Mouse (Mus musculus) cerebellum, postnatal 14 days (tissue): ENCODE measurements around the gene Kcnj12.

Experiments used
- DNase-seq, 2 experiments: peaks; one replicate each; pipeline ENCODE4 v3.0.0; 2021; ENCODE audit warnings: mixed read lengths in 2 of 2

The Kcnj12 gene

DNA sequence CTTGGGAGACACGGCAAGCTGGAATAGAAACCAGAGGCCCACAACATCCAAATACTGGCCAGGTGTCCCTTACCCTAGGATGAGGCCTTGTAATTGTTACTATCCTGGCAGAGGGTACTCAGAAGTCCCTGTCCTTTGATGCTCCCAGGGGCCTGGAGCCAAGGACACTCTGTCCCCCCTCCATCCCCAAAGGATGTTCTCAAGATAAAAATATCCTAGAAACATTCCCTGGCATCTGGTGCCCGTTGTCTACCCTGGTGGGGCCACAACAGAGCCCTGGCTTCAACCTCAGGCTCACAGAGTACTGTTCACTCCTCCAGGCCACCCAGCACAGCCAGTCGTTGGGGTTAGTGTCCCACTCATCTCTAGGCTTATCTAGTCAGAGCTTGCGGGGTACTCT is 38.3 kb downstream of the Kcnj12 start:
- no peak for DNase-seq

DNA sequence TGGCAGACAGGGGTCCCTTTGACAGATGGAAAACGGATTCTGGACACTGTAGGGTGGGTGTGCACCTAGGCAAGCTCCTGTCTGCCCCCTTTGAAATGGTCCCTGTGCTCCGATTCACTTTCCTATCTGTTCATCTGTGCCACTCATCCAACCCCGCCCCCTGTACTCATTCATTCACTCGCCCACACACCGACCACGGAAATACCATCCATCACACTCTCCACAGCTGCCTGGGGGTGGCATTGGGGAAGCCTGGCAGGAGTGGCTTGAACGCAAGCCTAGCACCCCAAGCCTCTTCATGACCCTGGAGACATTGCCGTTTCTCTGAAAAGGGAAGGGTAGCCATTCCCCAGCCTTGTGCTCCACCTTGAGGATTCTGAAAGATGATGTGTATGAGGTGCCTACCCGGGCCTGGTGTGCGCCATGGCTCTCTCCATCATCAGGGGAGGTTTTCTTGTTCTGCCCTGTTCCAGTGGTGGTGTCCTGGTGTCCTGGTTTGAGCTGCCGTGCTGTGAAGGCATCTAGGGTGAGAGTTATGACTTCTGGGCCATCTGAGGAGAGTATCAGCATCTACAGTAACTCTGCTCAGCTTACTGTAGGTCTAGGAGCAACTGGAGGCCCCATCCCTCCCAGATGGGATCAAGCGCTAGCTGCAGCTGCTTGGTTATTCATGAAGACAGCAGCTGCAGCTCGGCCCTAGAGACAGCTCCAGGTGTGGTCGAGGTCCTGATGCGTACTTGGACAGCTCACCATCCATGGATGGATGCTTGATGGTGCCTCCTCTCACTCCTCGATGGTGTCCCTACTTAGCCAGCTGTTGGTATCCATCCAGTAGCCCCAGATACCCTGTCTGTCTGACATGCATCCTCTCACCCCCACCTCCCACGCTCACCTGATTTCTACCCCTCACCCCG is 40.4 kb downstream of the Kcnj12 start:
- no peak for DNase-seq

DNA sequence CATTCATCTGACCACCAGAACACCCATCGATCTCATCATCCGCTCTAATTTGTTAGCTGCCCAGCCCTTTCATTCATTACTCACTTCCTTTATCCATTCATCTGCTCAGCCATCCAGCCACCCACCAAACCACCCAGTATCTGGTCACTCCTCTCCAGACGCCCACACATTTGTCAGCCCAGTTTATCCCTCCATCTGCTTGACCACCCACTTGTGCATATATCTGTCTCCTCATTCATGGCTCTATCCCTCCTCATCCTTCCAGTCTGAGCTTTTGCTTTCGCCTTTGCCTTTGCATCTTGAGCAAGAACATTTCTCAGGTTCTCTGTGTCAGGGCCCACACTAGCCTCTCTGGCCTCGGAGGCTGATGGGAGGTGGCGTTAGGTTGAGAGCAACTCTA is 41.1 kb downstream of the Kcnj12 start:
- no peak for DNase-seq

DNA sequence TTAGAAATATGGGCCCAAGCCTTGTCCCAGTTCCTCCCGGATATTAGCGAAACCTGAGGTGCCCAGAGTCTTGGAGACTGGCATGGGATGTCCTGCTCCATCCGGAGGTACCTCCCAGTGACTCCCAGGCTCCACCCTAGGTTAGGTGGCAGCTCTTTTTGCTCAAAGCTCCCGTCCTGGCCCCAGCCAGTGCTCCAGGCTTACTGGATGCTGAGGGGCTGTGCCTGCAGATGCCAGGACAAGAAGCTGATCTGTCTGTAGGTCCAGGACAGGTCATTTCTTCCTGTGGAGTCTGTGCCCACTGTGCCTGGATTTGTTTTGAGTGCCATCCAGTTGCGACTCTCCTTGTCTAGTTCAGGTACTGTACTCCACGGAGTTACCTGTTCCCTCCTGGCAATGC is 43.3 kb downstream of the Kcnj12 start:
- DNase-seq = no peak

DNA sequence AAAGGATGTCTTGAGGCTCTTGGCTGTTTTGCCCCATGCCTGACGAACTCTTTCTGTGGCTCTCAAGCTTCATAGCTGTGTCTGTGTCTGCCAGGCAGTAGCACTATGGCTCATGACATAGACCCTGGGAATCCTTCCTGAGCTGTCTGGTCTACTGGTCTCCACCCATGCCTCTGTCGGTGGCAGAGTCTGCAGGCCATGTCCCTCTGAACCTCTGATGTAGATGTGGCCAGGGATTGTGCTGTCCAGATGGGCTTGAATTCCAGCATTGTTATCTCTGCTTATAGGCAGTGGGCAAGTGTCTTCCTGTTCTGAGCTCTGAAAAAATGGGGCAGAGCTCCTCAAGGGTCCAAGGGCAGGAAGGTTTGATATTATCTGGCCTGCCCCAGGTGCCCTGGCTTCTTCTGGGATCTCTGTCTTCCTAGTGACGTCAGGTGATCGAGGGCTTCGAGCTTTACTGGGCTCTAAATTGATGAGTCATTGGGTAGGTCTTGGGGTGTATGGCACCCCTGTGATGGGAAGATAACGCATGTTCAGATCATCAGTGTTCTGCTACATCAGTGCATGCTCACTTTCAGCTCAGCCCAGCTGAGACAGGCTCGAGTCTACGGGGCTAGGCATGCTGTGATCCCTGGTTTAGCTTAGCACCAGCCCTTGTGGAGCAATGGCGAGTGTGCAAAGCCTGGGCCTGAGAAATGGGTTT is 44.9 kb downstream of the Kcnj12 start:
- DNase-seq = no peak

DNA sequence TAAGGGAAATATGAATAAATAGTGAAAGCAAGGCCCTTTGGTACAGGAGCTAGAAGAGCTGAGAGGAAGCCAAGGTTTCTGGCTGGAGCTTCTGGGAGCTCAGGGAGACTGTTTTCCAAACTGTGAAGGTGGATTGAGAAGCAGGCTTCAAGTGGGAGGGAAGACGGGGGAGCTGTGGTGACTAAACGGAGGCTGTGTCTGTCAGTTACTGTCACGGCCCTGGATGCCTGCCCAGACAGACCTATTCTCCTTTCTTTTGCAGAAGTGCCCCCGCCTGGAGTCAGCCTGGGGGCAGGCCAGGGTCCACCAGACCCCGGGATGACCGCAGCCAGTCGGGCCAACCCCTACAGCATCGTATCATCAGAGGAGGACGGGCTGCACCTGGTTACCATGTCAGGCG is 46.5 kb downstream of the Kcnj12 start:
- DNase-seq = peak; percentile 40 to 44

DNA sequence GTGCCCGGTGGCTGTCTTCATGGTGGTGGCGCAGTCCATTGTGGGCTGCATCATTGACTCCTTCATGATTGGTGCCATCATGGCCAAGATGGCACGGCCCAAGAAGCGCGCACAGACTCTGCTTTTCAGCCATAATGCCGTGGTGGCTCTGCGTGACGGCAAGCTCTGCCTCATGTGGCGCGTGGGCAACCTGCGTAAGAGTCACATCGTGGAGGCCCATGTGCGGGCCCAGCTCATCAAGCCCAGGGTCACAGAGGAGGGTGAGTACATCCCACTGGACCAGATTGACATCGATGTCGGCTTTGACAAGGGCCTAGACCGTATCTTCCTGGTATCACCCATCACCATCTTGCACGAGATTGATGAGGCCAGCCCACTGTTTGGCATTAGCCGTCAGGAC is 47.3 kb downstream of the Kcnj12 start:
- no peak for DNase-seq

DNA sequence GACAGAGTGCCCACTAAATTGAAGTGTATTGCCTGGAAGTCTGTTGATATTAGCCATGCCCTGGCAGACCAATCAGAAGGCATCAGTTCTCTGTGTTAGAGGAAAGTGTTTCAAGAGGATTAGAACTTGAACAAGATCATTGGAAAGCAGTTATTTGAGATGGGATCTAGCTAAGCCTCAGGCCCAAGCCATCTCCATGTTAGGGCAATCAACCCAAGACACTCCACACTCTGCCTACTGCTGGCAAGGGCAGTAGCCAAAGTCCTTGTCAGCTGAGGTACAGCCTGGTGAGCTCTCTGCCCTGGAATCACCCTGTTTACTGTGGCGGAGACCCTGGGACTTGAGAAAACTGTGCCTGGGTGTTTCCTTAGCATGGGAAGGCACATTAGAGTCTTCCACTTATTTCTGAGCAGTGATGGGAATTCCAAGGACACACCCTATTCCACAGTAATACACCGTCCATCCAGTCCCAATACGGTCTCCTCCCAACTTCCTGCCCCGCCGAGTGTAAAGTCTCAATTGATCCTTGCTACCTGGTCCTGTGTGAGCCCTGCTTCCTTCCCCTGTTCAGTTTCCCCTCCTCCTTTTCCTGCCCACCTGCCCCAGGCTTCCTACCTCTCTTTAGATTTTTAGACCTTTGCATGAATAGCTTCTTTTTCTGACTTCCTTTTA is 52.4 kb downstream of the Kcnj12 start:
- DNase-seq = no peak

DNA sequence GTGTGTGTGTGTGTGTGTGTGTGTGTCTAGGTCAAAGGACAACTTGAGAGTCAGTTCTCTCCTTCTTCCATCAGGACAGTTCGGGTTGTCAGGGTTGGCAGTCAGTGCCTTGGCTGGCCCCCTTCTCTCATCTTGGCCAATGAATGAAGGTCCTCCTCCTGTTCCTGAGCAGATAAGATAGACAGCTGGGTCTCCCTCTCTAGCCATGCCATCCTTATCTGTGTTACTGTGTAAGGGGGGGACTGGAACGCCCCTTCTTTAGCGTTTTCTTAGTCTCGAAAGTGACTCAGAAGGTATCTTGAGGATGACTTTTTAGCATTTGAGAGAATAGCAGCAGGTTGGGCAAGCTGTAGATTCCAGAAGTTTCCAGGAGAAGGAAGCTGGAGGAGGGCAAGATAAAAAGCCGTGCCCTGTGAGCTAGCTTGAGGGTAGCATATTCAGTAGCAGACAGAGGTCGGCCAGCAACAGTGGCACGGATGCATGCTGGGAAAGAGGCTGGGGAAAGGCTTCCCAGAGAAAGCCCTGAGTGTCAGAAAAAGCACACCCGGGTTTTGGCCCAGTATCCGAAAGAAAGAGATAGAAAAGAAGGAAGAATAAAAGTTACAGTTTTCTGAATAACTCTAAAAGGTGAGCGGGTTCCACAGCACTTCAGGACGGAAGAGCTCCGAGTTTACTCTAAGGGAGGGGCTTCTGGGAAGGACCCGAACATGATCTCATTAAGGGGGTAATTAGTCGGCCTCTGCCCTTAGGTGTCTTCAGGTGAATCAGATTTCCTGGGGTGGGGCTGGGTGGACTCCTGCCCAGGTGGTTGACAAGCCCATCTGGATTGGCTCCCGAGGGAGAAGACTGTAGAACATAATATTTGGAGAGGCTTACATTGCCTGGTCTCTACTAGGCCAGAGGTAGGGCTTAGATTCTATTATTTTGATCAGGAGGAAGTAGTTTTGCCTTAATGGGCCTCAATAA is 53.3 kb downstream of the Kcnj12 start:
- DNase-seq = no peak

DNA sequence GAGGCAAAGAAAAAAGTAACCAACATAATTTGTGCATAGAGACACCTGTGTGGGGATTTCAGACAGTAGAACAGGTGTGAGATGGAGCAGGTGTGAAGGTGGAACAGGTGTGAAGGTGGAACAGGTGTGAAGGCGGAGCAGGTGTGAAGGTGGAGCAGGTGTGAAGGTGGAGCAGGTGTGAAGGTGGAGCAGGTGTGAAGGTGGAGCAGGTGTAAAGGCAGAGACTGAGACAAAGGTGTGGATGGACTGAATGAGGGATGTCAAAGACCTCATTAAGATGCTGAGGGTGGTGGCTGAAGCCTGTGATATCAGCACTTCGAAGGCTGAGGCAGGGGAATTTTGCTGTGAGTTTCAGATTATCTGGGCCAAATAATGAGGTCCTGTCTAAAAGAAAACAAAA is 59.3 kb downstream of the Kcnj12 start:
- DNase-seq = no peak

DNA sequence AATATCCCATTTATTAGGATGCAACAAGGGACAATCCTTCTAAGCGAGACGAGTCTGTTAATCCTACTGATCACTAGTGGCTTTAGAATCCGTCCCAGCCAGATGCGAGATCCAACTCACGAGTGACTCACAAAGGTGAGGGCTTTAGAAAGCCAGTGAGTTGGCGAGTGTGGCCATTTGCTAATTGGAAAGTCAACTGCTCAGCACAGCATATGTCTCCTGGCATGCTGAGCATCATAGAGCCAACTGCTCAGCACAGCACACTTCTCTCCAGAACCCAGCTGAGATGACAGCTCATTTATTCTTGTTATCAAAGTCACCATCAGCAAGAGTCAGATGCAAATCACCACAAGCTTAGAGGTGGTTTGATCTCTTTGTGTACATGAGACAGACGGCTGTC is 67.8 kb downstream of the Kcnj12 start:
- peak in 1 of 2 experiments; percentile 37 for DNase-seq

DNA sequence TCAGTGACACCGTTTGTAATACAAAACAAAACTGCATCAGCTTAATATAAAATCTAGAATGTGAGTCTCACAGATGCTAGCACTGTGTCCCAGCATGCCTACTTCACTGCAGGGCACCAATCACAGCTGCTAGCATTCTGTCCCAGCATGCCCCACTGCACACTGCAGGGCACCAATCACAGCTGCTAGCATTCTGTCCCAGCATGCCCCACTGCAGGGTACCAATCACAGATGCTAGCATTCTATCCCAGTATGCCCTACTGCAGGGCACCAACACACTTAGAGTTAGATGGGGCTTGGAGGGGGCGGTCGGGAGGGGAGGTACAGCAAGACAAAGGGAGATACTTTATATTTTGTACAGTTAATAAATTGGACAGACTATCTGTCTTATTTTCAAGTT is 68.8 kb downstream of the Kcnj12 start:
- DNase-seq = no peak

DNA sequence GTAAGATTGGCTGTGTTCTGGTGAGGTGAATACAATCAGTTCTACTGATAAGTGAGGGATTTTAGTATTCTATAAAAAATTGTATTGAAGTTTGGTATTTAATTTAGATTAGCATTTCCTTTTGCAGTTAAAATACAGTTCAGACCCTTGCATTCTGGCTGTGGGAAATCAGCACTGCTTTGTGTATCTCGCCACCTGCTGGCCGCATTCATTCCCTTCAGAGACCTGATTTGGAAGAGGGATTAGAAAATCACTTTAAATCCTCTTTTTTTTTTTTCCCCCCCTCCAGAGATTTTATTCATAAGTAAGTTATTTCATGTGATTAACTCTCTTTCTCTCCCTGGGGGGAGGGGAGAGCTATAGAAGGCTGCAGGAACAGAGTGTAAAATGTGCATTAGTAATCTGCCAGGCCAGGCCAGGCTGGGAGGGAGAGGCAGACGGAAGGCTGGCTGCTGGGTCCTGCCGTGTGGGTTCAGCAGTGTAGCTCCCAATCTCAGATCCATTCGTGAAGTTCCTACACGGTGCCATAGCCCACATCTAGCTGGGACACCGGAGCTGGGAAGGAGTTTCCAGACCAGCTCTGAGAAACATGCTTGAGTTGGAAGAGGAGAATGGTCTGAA is 69.4 kb downstream of the Kcnj12 start:
- DNase-seq = peak; percentile 90 to 93

DNA sequence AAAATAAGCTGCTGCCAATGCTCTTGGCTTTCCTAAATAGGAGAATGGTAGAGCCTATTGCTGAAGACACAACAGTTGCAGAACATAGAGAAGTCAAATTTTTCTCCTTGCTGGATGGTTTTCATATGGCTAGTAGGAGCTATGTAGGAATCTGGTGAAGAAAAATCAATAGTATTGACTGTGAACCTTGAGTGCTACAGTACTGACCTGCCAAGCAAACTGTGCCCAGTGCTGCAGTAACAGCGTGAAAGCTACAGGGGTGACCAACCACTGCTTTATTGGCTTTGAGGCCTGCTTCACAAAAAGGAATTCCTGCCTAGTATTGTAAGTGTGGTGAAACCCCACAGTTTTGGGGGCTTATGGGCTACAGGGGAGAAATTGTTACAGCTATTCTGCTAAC is 75.7 kb downstream of the Kcnj12 start:
- no peak for DNase-seq

DNA sequence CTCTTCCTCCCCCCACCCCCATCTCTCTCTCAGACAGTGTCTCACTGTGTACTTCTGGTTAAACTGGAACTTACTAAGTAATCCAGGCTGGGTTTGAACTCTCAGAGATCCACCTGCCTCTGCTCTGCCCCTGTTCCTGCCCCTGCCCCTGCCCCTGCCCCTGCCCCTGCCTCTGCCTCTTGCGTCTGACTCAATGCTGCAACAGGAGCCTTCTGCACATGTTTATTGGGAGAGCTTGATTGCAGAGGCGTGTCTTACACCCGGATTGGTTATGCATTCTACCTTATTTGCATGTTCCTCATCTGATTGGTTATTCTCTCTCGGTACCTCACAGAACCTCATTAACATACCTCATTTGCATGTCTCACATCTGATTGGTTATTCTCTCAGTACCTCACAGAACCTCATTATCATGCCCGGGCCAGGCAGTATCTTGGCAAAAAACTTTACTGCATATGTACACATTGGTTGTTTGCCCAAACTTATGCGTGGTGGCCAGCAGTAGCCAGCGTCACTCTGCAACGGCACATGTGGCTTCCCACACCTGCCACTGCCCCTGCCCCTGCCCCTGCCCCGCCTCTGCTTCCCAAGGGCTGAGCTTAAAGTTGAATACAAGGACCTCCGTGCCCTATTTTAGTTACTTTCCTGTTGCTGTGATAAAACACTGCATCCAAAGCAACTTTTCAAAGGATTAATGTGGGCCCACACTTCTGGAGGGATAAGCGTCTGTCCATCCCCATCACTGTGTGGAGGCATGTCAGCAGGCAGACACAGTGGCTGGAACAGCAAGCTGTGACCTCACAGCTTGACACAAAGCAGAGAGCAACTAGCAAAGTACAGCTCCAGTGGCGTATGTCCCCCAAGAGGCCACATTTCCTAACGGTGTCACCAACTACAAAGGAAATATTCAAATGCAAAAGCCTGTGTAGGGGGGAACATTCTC is 80.3 kb downstream of the Kcnj12 start:
- DNase-seq = no peak

DNA sequence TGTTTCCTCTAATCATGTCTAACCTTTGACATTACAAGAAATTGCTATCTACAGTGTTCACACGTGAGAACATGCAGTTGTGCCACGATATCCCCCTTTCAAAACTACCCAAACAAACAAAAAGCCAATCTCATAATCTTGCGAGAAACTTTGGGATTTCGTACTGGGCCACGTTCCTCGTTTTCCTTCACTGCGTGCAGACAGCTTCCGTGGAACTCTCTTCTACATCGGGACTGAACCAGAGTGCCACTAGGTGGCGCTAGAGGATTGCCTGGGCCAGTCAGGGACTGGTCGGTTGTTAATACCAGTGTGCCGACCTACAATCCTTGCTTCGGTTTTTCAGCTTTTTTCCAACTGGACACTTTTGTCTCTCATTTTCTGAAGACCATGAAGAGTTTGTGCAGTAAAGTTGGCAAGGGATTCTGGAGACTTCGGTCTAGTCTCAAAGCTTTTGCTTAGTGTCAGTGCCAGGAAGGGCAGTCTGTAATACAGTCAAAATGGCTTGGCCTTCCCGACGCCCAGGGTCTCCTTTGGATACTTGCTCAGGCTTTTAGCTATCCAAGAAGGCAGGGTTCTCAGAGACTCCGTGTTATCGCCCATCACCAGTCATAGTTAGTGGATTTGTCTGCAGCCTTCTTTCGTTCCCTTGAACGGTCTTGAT is 82.0 kb downstream of the Kcnj12 start:
- DNase-seq = peak; percentile 96 to 97

DNA sequence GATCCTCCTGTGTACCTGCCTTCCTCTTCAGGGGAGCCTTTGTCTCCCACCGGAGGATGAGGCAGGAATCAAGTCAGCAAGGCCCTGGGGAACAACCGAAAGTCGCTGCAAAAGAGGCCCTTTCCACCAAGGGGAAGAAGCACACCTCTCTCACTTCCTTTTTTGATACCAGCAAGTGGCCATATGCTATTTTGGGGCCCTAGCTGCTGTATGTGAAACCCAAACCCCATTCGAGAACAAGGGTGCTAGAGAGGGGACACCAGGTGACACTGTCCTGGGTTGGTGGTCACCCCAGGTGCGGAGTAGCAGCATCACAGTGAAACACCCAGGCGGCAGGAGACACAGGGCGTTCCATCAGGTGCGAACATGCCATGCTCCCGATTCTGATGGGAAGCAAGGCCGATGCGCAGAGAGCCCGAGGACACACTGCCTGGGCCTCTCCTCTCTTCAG is 86.6 kb downstream of the Kcnj12 start:
- DNase-seq = no peak

DNA sequence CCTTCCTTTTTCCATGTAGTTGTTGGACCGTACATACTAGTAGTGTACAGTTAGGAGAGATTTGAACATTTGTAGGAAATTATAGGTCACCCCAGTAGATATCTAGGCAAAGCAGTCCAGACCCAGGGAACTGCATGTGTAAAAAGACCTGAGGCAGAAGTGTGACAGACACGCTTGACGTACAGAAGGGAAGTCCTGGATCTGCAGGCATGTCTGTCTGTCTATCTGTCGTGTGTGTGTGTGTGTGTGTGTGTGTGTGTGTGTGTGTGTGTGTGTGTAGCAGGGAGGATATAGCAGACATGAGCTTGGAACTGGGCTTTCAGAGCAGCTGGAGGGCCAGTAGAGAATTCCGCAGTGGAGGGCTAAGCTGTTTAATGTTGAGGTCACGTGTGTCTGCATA is 87.3 kb downstream of the Kcnj12 start:
- DNase-seq = no peak

DNA sequence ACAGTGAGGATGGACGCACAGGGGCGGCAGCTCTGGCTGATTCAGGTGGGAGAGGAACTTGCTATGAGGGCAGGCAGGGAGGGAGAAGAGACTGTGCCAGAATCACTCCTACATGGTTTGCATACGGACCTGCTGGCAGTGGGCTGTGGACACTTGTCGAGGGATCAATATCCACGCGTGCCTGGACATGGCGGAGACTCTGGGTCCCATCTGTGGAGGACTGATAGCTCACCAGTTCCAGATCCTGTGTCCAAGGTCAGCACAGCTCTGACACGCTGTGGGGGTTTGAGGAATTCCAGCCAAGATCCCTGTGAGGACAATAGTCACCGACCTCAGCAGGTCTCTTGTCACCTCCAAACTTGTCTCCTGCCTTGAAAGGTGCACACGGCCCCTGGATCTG is 87.7 kb downstream of the Kcnj12 start:
- no peak for DNase-seq

DNA sequence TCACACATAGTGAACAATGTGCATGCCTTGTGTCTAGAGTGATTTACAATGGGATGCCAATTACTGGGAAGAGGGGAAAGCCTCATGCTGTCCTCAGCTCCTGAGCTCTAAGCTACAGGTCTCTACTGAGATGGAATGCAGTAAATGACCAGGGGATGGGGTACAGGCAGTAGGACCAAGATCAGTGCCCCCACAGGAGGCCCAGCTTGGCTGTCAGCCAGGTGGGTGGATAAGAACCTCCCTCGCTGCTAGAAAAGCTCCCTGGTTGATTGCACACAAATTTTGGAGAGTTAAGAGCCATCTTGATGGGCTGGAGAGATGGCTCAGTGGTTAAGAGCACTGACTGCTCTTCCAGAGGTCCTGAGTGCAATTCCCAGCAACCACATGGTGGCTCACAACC is 88.6 kb downstream of the Kcnj12 start:
- DNase-seq = no peak
